Mouse (Mus musculus) thymus, postnatal 4 days (tissue): ENCODE results near the gene Zfp148.
"Not testable (repeated sequence)": the region's sequence is repeated elsewhere in the genome, so short reads cannot be mapped to it uniquely, and the experiment has no call there.

Experiments
- DNase-seq: peaks from one replicate; pipeline ENCODE4 v3.0.0; 2021

The Zfp148 gene

DNA sequence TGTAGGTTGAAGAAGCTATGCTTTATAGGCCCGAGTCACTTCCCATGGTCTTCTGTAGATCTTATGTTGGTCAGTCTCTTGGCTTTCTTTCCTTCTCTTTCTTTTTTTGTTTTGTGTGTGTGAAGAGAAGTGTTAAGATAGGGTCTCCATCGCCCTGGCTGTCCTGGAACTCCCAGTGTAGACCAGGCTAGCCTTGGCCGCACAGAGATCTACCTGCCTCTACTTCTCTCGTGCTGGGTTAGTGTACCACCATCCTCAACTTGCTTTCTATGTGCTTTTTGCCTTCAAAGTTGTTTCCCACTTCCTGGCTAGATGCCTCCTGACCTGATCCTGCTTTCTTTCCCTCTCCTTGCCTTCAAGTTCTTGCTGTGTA is 84.6 kb downstream of the Zfp148 start:
- no peak for DNase-seq

DNA sequence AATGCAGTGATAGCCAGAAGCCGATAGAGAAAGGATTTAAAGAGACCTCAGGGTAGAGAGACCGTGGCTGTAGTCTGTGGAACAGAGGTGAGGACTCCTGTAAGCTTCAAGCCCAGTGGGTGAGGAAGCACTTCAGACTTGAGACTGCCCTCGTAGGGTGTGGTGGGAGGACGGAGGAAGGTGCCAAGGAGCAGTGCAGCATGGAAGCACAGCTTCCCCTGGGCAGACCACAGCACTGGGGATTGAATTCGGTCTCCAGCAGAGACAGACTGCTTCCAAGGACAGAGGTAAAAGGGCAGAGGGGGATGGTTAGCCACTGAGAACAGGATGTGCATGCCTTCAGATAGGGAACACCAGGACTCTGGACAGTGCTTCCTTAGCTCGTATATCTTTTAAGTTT is 86.8 kb downstream of the Zfp148 start:
- DNase-seq: no peak

DNA sequence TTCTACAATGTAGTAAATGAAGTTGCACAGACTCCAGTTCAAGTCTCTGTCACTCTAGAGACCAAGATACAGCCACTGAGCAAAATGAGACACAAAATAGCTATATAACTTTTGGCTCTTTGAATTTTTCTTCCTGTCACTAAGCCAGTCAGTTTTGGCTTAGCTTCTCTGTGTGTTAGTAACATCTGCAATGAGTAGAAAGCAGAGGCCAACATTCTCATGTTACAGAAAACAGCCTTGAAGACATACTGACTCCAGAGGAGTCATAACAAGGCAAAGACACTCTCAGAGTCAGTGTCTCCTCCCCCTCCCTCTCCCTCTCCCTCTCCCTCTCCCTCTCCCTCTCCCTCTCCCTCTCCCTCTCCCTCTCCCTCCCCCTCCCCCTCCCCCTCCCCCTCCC is 89.3 kb downstream of the Zfp148 start:
- DNase-seq: no peak

DNA sequence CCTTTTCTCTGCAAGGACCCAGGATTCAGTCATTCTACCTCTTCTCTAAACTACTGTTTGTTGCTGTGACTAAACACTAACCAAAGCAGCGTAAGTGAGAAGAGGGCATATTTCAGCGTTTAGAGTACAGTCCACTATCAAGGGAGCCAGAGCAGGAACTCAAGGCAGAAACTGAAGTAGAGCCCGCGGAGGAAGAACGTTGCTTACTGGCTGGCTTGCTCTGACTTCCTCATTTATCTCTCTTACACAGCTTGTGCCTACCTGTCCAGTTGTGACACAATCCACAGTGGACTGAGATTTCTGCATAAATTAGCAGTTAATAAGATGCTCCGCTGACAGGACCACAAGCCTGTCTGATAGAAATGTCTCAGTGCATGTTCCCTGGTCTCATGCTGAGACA is 93.7 kb downstream of the Zfp148 start:
- no peak for DNase-seq

DNA sequence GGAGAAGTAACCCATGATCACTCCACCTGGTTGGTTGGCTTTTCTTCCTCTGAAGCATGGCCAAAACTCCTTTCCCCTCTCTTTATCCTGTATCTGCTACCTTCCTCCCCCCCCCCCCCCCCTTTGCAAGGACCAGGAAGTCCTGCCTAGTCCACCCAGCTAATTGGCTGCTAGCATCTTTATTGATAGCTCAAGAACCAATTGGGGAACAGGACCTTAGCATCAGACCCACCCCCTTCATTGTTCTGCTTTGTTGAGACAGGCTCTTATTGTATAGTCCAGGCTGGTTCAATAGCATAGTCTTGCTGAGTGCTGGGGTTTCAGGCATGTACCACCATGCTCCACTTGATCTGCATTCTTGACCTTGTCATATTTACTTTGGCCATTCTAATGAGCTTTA is 99.3 kb downstream of the Zfp148 start:
- DNase-seq: no peak

DNA sequence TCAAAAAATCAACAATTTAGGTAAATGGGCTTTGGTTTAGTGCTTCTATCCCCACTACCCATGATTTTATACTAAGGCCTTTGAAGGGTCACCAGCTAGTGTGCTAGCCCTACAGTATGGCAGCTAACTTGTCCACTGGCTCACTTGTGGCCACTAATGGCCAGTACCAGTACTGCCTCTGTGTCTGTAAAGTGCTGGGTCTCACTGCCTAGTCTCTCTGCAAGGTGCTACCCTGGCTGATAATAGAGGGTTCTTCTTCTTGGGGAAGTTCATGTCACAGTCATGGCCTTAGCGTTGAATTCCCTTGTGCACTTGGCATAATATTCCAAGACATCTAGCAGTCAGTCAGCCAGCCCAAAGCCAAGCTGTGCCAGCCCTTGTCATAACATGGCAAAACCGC is 100.5 kb downstream of the Zfp148 start:
- peak; percentile 47 for DNase-seq

DNA sequence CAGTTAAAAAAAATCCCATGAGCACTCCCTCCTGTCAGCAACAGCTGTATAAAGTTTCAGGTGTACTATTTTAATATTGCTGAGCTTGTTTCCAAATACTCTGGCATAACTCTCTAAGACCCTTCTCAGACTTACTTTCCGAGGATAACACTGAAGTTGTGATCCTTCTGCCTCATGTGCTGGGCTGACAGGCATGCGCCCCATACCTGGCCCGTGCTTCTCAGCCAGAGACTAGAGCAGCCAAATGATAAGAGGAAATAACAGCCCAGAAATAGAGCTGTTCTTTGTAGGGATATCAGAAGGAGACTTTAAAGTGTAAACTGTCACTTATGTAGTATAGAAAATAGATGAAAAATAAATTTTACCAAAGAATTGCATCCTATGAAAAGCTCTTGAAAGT is 101.7 kb downstream of the Zfp148 start:
- no peak for DNase-seq

DNA sequence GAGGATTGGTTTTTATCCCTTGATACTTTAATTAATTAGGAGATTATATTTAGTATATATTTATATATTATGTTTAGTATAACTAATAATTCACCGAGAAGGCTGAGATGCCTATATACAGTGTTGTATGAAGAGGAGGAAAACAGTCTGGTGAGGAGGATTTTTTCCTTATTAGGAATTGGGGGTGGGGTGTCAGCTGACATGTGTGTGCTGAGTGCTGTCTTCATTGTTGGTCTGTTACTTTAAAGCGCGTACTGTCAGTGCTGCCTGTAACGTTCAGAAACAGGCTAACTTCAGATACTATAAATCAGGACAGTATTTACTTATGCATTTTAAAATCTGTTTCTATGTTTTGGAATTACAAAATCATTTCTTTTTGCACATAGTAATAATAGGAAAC is 107.1 kb downstream of the Zfp148 start:
- no peak for DNase-seq

DNA sequence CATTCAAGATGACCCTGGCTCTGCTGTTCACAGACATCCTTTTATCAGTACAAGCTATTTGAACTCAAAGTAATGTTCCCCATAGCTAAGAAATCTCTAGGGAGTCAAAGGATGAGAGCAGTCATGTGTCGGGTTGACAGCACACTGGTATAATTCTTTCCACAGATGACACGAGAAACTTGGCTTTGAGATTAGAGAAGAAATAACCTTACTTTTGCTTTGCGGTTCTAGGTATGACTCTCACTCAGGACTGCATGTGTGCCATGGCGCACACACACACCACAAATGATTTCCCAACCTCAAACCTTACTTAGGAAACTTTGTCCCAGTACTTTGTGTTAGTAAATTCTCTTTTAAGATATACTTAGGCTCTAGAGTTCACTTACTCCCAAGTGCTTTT is 113.7 kb downstream of the Zfp148 start:
- DNase-seq: no peak

DNA sequence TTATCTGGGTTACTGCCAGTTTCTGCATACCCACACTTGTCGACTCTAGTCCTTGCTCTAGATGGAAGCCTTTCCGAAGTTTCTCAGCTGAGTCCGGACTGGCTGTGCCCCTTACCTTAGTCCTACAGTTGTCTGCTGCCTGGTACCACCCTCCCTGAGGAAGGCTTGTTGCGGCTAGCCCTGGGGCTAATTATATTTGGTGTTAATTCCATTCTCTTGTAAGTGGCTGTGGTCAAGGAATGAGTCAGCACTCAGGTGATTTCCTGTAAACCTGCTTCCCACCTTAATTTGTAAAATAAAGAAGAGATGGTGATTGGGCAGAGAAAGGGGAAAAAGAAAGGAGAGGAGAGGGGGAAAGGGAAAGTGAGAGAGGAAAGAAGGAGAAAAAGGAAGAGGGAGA is 127.4 kb downstream of the Zfp148 start:
- DNase-seq: no peak

DNA sequence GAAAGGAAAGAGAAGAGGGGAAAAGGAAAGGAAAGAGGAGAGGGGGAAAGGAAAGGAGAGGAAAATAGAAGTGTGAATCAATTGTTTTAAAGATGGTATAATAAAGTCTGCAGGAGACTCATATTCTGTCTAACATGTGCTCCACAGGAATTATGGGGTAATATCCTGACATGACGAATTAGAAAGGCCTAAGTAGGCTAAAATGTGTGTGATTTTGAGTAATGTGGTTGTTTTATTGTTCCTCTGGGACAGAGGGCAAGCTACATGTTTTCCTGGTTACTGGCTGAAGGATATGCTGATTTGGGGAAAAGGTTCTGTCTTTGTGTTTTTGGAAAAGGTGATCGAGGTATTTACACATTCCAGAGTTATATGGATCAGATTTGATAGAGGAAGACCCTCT is 128.6 kb downstream of the Zfp148 start:
- DNase-seq: not testable (repeated sequence)

DNA sequence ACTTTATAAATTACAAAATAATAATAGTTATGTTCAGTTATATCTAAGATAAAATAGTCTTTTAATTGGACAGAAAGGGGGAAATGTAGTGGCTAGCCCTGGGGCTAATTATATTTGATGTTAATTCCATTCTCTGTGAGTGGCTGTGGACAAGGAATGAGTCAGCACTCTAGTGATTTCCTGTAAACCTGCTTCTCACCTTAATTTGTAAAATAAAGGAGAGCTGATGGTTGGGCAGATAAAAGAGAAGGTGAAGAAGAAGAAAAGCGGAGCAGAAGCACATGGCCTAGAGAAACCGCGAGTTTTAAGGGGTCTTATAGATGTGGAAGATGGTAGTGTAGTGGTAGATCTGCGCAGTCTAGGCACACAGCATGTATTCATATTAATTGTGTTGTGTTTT is 130.2 kb downstream of the Zfp148 start:
- DNase-seq: not testable (repeated sequence)

DNA sequence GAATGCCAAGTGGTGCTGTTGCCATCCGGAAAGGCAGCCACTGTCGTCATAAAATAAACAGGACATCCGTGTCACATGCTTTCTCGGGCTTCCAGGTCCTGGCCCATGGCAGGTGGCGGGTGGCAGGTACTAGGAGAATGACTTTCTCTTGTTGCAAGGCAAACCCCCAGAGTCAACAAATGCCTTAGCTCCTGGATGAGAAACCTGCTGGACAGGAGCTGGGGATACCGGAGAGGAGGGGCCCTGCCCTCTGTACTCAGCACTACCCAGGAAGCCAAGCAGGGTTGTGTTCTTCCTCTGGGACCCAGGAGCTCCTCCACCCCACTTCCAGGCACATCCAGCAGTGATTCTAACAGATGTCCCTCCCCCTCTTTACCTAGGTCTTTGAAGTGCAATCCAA is 131.9 kb downstream of the Zfp148 start:
- DNase-seq: no peak

DNA sequence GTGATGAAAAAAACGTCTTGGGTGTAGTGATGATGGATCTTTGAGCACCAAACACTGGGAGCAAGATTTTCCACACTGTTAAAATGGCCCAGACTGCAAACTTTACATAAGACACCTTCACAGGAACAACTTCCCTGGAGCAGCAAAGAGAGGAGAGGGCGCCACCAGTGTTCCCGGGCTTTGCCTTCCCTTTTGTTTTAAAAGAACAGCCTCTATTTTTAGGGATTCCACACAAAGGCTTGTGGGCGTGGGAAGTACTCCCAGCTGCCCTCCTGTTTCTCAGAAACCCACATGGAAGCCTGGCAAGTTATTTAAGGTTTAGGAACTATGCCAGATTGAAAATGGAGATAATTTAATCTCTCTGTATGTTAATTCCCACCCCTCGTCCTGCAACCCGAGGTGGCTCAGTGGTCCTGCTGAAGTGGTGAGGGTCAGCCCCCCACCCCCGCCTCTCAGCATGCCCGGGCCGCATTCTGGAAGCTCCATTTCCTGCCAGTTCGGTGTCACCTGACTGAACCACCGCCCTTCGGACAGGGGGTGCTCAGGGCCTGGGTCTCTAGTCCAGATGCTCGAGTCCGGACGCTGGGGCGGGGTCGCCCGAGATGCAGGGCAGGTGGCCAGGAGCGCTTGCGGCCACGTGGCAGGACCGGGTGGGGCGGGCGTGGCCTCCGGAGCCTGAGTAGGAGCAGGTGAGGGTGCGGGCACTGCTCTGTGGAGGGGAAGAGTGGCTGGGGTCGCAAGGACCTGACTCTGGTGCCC is 136.3 kb downstream of the Zfp148 start, which contains the start of gene Slc12a8:
Gene Slc12a8, plus strand, starts transcription at position 522 of the 759 bp plus-strand sequence.
- DNase-seq: peak; percentile 26

DNA sequence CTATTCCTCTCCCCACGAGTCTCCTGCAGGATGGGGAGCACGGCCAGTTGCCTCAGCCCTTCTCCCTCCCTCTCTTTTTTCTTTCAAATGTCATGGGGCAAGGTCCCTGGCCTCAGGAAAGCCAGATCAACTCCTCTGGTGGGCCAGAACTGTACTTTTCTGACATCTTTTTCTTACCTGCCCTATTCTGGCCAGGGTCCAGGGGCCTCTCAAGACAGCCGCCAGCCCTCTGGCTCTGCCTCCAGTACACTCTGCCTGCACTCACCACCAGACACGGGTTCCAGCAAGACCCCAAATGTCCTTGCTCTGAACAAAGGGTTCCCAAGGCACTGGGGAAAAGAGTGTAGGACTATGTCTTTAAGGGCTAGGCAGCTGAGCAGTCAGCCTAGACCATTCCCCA is 137.0 kb downstream of the Zfp148 start:
- DNase-seq: no peak

DNA sequence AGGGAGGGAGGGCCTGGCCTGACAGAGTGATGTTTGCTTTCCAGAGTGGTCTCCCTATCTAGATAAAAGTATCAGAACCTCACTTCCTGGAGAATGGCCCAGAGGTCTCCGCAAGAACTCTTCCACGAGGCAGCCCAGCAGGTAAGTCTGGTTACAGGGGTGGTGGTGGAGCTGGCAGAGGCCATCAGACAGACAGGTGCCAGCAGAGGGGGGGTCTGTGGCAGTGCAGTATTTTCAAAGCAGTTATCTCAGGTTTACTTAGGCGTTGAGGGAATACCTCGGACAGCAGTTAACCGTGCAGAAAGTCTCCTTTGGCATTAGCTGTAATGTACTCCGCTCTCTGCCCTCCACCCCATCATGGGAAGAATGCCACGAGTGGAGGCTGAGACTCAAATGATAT is 137.6 kb downstream of the Zfp148 start:
- no peak for DNase-seq

DNA sequence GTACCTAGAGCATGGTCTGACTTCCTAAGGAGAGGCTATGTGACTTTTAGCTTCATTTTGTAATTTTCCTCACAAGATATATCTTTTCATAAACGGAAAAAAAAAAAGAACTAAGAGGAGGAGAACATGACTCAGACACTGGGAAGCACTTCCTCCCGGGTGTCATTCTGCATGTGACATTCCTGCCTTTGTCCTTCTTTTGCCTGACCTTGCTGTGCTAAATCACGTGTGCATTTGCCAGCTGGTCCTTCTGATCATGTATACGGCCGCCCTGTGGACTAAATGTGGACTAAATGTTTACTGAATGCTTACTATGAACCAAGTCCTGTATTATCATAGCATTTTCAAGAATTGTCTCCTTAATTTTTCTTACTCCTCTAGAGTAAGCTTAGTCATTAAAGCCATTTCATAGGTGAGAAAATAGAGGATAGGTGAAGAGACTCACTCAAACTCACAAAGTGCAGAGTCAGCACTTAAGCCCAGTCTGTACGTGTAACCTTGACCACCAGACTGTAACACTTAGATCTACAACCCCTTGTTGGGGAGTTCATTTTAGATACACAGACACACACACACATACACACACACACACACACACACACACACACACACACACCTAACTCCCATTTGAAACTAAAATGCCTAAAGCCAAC is 139.4 kb downstream of the Zfp148 start:
- DNase-seq: no peak

DNA sequence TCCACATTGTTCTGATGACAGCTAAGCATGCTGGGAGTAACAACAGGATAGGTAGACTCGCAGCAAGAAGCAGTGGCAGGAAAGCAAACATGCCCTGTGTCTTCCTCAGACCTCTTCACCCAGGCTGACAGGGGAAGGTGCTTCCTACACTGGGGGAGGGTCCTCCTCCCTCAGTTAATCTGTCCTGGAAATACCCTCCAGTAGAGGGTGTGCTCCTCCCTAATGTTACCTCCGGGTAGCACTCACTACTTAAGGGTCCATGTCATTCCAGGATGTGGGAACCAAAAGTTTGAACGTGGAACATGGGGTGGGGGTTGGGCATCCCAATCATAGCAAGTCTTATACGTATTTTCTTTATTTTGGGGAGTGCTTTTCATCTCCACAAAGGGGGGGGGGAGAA is 141.9 kb downstream of the Zfp148 start:
- no peak for DNase-seq

DNA sequence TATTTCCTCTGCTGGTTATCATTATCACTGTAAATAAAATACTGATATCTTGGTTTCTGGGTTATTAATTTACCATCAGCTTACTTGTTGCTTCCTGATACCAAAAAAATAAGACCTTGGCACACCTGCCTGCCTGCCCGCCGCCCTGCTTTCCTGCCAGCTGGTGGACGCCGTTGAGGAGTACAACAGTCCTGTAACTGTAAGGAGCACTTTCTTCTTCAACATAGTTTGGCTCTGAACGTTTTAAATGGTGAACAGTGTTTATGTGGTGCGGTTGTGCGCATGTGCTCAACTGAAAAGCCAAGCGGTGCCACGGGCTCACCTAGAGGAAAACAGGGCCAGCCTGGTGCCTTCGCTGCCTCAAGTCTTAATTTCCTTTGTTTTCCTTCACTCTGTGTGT is 142.9 kb downstream of the Zfp148 start:
- no peak for DNase-seq

DNA sequence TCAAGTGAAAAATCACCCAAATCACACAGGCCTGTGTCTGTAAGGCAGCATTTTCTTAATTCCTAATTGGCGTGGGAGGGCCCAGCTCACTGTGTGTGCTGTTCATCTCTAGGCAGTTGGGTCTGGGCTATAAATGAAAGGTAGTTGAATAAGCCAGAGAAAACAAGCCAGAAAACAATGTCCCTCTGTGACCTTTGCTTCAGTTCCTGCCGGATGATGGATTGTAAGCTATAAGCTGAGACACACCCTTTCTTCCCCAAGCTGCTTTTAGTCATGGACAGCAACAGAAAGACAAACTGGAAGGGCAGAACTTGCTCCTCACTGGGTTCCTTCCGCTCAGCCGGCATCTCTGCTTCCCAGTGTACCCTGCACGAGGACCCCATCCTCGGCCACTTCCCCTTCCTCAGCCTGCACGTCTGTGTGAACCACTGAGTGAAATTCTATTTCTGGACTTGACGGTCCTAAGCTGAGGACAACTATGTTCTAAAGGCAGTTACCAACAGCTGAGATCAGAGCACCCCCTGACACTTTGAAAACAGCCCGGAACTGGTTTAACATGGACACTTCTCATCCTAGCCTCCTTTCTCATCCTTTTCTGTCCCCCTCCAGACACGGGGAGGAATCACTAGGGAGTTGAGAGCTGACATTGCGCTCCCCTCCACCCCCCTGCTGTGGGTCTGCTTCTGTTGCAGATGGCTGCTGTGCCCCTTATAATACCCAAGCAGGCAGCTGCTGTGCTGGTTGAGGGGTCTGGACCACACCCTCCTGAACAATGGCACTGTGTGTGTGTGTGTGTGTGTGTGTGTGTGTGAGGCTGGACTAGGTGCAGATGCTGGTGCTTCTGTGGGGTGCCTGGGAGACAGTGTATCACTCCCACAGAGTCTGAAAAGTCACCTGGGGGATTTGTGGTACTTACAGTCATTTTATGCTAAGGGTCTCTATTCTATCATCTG is 149.1 kb downstream of the Zfp148 start:
- no peak for DNase-seq

DNA sequence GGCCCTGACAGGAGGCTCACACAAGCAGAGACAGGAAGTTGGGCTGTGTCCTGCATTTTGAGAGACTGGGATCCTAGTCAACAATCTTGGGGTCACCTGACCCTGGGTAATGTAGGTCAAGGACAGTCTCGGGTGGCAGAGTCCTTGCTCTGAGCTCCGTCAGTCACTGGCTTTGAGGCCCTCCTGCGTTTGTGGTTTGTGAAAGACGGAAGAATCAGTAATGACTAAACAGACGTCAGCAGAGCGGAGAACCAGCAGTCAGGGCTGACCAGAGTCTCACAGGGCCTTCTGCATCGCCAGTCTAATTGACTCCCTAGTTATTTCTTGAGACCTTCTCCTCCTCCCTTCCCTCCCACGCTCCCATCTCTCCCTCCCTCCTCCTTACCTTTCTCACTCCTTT is 150.5 kb downstream of the Zfp148 start:
- DNase-seq: no peak

DNA sequence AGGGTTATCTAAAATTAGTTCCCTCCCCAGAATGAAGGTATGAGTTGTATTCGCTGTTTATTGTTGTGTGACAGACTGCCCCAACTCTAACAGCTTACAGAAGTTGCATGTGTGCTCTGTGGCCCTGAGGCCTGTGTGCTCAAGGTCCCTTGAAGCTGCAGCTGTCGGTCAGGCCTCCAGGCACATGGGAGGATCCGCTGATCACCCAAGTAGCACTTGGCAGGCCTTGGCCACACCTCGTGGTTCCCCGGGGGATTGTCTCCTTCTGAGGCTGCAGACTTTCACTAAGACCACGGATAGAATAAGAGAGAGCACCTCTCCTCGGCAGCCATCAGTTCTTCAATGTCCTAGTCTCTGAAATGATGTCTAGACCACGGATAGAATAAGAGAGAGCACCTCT is 155.8 kb downstream of the Zfp148 start:
- no peak for DNase-seq

DNA sequence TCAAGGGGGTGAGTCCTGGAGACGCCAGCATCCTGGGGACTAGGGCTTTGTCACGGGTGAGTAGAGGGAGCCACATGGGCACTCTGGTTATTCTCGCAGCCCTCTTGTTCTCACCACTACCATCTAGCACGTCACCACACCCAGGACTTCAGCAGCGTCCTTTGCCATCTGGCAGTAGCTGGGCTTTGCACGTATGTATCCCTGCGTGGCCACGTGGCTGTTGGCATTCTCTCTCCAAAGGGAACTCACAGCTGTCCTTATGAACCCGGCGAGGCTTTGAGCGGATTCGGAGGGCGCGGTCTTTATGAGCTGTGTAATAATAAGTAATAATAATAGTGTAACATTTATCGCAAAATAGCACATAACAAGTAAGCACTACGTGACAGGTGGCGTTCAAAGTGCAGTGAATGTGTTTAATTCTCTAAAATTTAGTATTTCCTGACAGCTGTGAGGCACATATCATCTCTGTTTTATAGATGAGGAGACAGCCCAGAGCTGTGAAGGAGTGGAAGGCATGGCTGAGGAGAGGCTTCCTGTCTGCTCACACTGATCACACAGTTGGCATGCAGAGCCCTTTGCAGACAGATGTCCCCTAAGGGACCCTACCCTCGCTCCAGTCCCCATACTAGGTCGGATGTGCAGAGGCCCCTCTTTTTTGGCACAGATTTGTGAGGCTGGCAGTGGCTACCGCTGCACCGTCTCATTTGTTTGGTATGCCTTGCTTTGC is 157.0 kb downstream of the Zfp148 start:
- no peak for DNase-seq
